Mouse (Mus musculus): ENCODE results near the gene Sms. TPM values are rescaled to one million over a fixed set of nuclear protein-coding genes. Genes with fewer than 3 reads are reported as not detected.

Gene Sms
- polyA plus RNA-seq, 1 experiment from 2014 or later, result 75.4 TPM

GRCm38 (mm10) chrX:157415212-157415611 is 76.9 kb downstream of the Sms start, which contains the start of gene Phex:
Phex (minus strand) TSS chrX:157415312.
- Histone ChIP-seq H3K27me3 (ENCODE audit: control insufficient read depth, insufficient read depth, low read length) (no peaks in the 10 kb centered on the region), H3K27ac (ENCODE audit: low read depth, low read length) (no peak within 1 kb of the TSS), H3K4me1 (ENCODE audit: control insufficient read depth, insufficient read depth, low read length) (no peaks in the 10 kb centered on the region), H3K4me2 (no peak within 1 kb of the TSS), H3K36me3 (ENCODE audit: control insufficient read depth, insufficient read depth, low read length) (no peaks in the 10 kb centered on the region), H3K9me3 (replicated peaks; ENCODE audit: control insufficient read depth, low read length) (no peaks in the 10 kb centered on the region), H3K9ac (ENCODE audit: low read depth, low read length) (no peak within 1 kb of the TSS), H3K4me3 (ENCODE audit: low read depth, low read length) (no peak within 1 kb of the TSS)
- no peak for ATAC-seq (replicated peaks; ENCODE audit: insufficient number of reproducible peaks, low FRiP score, low TSS enrichment)
- WGBS (ENCODE audit: insufficient replicate concordance), result 60% methylated on average over 5 of the region's 5 CpGs

GRCm38 (mm10) chrX:157404919-157405318 is 87.2 kb downstream of the Sms start:
- no peak overlapping the region for H3K27ac ChIP-seq (ENCODE audit: low read depth, low read length)
- no peak overlapping the region for H3K9ac ChIP-seq (ENCODE audit: low read depth, low read length)
- H3K9me3 ChIP-seq (replicated peaks; ENCODE audit: control insufficient read depth, low read length), result no peaks in the 10 kb centered on the region
- no peaks in the 10 kb centered on the region for H3K27me3 ChIP-seq (ENCODE audit: control insufficient read depth, insufficient read depth, low read length)
- 69% methylated on average over 6 of the region's 6 CpGs for WGBS (ENCODE audit: insufficient replicate concordance)
- H3K4me2 ChIP-seq, result no peak overlapping the region
- no peak for ATAC-seq (replicated peaks; ENCODE audit: insufficient number of reproducible peaks, low FRiP score, low TSS enrichment)
- no peaks in the 10 kb centered on the region for H3K36me3 ChIP-seq (ENCODE audit: control insufficient read depth, insufficient read depth, low read length)
- H3K4me3 ChIP-seq (ENCODE audit: low read depth, low read length), result no peak overlapping the region
- H3K4me1 ChIP-seq (ENCODE audit: control insufficient read depth, insufficient read depth, low read length), result no peaks in the 10 kb centered on the region

Other genes with a start within 250 kb of the Sms start
- 0.20 and 0.33 TPM in 2 replicates for gene Phex, start 77.0 kb downstream of the Sms start, polyA plus RNA-seq (2014; fragmentation: Nextera tagmentation; extraction: Ambion mirVana)
- 3.5 and 5.0 TPM in 2 replicates for gene Yy2, start 76.7 kb upstream of the Sms start, polyA plus RNA-seq (2014; fragmentation: Nextera tagmentation; extraction: Ambion mirVana)
- 14.9 and 16.4 TPM in 2 replicates for gene Mbtps2, start 106.4 kb upstream of the Sms start, polyA plus RNA-seq (2014; fragmentation: Nextera tagmentation; extraction: Ambion mirVana)
- gene Smpx, start 206.6 kb upstream of the Sms start, polyA plus RNA-seq (2014; fragmentation: Nextera tagmentation; extraction: Ambion mirVana), result 707 and 731 TPM in 2 replicates

Data from heart, embryonic 11.5 days (tissue).